Mouse (Mus musculus) forebrain, embryonic 16.5 days (tissue): Measurements from ENCODE around the gene Cog1. TPM values are rescaled to one million over a fixed set of nuclear protein-coding genes. Genes with fewer than 3 reads are reported as not detected.

Source experiments
- ATAC-seq: fragments of 200-750 bp; cut with Nextera tagmentation; 2 replicates; pipeline ENCODE4 v1.8.0; 2017; ENCODE audit warnings: mild to moderate bottlenecking, moderate library complexity
- H3K27ac ChIP-seq: fragments of 300-500 bp; sonication (generic); 2 replicates; pipeline ENCODE4 v1.5.1; 2014; ENCODE audit warnings: low read length, control low read depth
- H3K27me3 ChIP-seq: fragments of 300-500 bp; sonication (generic); replicated peaks from 2 replicates; pipeline ENCODE4 v1.6.1; 2014; ENCODE audit warnings: low read length; ENCODE audit not compliant: control insufficient read depth, insufficient read depth
- H3K36me3 ChIP-seq: fragments of 300-500 bp; sonication (generic); 2 replicates; pipeline ENCODE4 v1.6.1; 2014; ENCODE audit not compliant: control insufficient read depth, insufficient read depth
- H3K4me1 ChIP-seq: fragments of 300-500 bp; sonication (generic); replicated peaks from 2 replicates; pipeline ENCODE4 v1.6.1; 2014; ENCODE audit warnings: low read length; ENCODE audit not compliant: control insufficient read depth, insufficient read depth
- H3K4me2 ChIP-seq: fragments of 300-500 bp; sonication (generic); 2 replicates; pipeline ENCODE4 v1.6.1; 2014; ENCODE audit warnings: mild to moderate bottlenecking, low read length, control low read depth
- H3K4me3 ChIP-seq: fragments of 300-500 bp; sonication (generic); replicated peaks from 2 replicates; pipeline ENCODE4 v1.5.1; 2014; ENCODE audit warnings: mild to moderate bottlenecking, low read length, control low read depth
- H3K9ac ChIP-seq: fragments of 300-500 bp; sonication (generic); replicated peaks from 2 replicates; pipeline ENCODE4 v1.6.1; 2014; ENCODE audit warnings: low read depth, low read length, control low read depth
- H3K9me3 ChIP-seq: fragments of 300-500 bp; sonication (generic); 2 replicates; pipeline ENCODE4 v1.6.1; 2016; ENCODE audit warnings: low read length; ENCODE audit not compliant: control insufficient read depth
- WGBS: fragments of 180-500 bp; shearing (Covaris S2); extraction: QIAGEN DNeasy Blood & Tissue Kit; methylation state at CpG from one replicate; pipeline ENCODE4 v1.1.7; 2014; 5-methylcytosine and 5-hydroxymethylcytosine counted together
- polyA plus RNA-seq: library from polyadenylated mRNA; unstranded; fragments of >200 nt; fragmentation: Nextera tagmentation; extraction: Ambion mirVana; gene quantifications from 2 replicates; pipeline ENCODE4 v1.2.1, GENCODE M21; 2015

The Cog1 gene
- polyA plus RNA-seq, 1 experiment from 2014 or later, result 36.3 TPM

- Histone ChIP-seq H3K4me3 (peak within 1 kb of the TSS; percentile 82), H3K36me3 (peaks cover 23% of the 10 kb centered on the region), H3K27me3 (no peaks in the 10 kb centered on the region), H3K4me1 (peaks cover 24% of the 10 kb centered on the region), H3K4me2 (peak within 1 kb of the TSS; percentile 67), H3K9me3 (no peaks in the 10 kb centered on the region), H3K9ac (peak within 1 kb of the TSS; percentile 95), H3K27ac (peak within 1 kb of the TSS; percentile 88)
- under 1% methylated on average over 53 of the region's 91 CpGs for WGBS
- ATAC-seq, result peak; percentile 81
Observed at GRCm38 (mm10) chr11:113649353-113650210, 613 bp downstream of the Cog1 start, which contains the start of gene Slc39a11. Gene Slc39a11 (minus strand): TSS chr11:113650079.

DNA sequence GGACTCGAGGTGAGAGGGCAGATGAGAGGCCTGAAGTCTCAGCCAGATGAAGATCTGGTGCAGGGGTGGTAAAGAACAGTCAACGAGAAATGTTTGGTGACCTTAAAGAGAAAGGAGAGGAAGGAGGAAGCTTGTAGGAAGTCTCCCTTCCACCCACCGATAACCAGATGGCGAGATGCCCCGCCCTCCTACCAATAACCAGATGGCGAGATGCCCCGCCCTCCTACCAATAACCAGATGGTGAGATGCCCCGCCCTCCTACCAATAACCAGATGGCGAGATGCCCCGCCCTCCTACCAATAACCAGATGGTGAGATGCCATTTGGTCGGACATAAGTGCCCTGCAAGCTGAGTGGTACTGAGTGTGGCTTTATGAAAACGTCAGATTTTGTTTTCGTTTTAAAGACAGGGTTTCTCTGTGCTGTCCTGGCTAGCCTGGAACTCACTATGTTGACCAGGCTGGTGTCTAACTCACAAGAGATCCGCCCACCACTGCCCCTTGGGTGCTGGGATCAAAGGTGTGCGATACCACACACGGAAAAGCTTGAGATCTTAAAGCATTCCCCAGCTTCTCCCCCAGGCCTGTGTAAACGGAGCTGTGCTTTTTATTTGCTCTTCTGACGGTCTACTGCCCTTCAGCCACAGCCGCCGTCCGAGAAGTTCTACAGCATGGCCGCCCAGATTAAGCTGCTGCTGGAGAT, 2.4 kb downstream of the Cog1 start:
- ATAC-seq, result no peak
- peak overlapping the region; percentile 12; the same call in 1 of the 2 replicates for H3K4me2 ChIP-seq
- peak overlapping the region; percentile 49; the same call in 1 of the 2 replicates for H3K27ac ChIP-seq

DNA sequence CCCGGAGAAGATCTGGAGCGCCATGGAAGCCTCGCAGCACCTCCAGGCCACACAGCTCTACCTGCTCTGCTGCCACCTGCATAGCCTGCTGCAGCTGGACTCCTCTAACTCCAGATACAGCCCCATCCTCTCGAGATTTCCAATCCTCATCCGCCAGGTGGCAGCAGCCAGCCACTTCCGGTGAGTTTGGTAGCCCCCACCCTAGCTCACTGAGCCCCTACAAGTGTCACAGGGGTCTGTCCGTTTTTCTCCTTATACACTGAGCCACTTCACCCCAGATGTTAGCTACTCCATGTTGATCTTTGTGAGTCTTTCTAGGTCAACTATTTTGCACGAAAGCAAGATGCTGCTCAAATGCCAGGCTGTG, 2.9 kb downstream of the Cog1 start:
- Histone ChIP-seq H3K9ac (no peak overlapping the region), H3K27me3 (no peaks in the 10 kb centered on the region), H3K4me2 (no peak overlapping the region), H3K4me3 (no peak overlapping the region), H3K27ac (no peak overlapping the region), H3K9me3 (no peaks in the 10 kb centered on the region), H3K4me1 (peaks cover 31% of the 10 kb centered on the region), H3K36me3 (peaks cover 28% of the 10 kb centered on the region)
- 40% methylated on average over 8 of the region's 8 CpGs for WGBS
- no peak for ATAC-seq

More for the DNA sequence above, 2.4 kb downstream of the Cog1 start:
- Histone ChIP-seq H3K27me3 (no peaks in the 10 kb centered on the region), H3K36me3 (peaks cover 26% of the 10 kb centered on the region), H3K9me3 (no peaks in the 10 kb centered on the region), H3K4me3 (no peak overlapping the region), H3K4me1 (peaks cover 29% of the 10 kb centered on the region), H3K9ac (no peak overlapping the region)
- 76% methylated on average over 22 of the region's 22 CpGs for WGBS

DNA sequence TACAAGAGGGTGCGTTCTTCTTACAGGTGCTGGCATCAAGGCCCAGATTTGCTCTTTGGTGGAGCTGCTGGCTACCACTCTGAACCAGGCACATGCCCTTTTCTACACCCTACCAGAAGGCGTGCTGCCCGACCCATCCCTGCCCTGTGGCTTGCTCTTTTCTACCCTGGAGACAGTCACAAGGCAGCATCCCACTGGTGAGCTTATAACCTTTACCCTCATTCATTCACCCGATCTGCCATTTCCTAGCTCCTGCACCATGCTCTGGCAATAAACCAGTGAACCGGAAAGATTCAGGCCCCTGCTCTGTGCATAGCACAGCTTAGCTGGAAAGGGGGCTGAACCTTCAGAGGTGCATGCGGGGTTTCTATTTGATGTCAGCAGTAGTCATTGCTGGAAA, 3.5 kb downstream of the Cog1 start:
- 93% methylated on average over 6 of the region's 6 CpGs for WGBS
- Histone ChIP-seq H3K4me2 (no peak overlapping the region), H3K36me3 (peaks cover 33% of the 10 kb centered on the region), H3K27me3 (no peaks in the 10 kb centered on the region), H3K4me1 (peaks cover 31% of the 10 kb centered on the region), H3K4me3 (no peak overlapping the region), H3K9me3 (no peaks in the 10 kb centered on the region), H3K9ac (no peak overlapping the region), H3K27ac (no peak overlapping the region)
- no peak for ATAC-seq

DNA sequence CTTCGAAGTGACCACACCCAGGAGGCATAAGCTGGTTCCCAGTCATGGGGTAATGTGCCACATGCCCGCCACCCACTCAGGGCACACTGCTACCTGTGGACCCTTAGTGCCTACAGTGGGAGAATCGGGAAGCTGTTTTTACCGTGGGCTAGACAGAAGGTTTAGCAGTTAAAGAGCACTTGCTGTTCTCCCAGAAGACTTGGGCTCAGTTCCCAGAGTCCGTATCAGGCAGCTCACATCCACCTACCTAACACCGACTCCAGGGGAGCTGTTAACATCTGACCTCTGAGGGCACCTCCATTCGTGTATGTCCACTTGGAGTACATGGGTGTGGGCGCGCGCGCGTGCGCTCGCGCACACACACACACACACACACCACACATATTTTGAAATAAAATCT, 5.1 kb downstream of the Cog1 start:
- Histone ChIP-seq H3K27me3 (no peaks in the 10 kb centered on the region), H3K36me3 (peaks cover 37% of the 10 kb centered on the region), H3K9ac (no peak overlapping the region), H3K4me3 (no peak overlapping the region), H3K4me1 (peaks cover 19% of the 10 kb centered on the region), H3K27ac (0 out of 2 replicates have a peak overlapping the region, but pooled peaks have one; percentile 2), H3K9me3 (no peaks in the 10 kb centered on the region), H3K4me2 (no peak overlapping the region)
- no peak for ATAC-seq
- 93% methylated on average over 15 of the region's 15 CpGs for WGBS

DNA sequence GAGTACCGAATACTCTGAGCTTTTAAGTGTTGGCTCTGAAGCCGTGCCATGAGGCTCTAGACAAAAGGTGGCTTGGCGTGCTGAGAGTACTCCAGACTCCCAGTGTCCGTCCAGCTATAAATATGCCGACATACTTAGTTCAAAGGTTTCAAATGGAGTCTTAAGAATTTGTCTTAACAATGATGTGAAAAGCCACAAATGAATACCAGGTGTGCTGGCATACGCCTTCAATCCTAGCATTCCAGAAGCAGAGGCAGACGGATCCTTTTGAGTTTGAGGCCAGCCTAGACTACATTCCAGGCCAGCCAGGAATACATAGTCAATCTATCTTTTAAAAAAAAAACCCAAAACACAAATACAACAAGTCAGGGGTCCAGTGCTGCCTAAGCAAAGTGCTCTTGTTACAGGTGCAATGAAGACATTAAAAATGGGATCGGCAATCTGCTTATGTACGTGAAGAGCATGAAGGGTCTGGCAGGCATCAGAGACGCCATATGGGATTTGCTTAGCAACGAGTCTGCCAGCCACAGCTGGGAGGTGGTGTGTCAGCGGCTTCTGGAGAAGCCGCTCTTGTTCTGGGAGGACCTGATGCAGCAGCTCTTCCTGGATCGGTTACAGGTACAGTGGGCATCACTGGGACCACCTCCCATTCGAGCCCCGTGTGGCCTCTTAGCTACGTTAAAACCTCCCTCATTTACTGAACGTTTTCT, 5.7 kb downstream of the Cog1 start:
- Histone ChIP-seq H3K4me2 (no peak overlapping the region), H3K9me3 (no peaks in the 10 kb centered on the region), H3K4me1 (peaks cover 19% of the 10 kb centered on the region), H3K27ac (peak overlapping the region; percentile 56), H3K4me3 (no peak overlapping the region), H3K36me3 (peaks cover 41% of the 10 kb centered on the region), H3K27me3 (no peaks in the 10 kb centered on the region), H3K9ac (no peak overlapping the region)
- 64% methylated on average over 18 of the region's 18 CpGs for WGBS
- no peak for ATAC-seq

- peaks cover 49% of the 10 kb centered on the region for H3K36me3 ChIP-seq
- H3K9ac ChIP-seq, result no peak overlapping the region
- H3K4me3 ChIP-seq, result no peak overlapping the region
- H3K27ac ChIP-seq, result no peak overlapping the region
- no peak overlapping the region for H3K4me2 ChIP-seq
- no peak for ATAC-seq
- peaks cover 9% of the 10 kb centered on the region for H3K4me1 ChIP-seq
- WGBS, result 79% methylated on average over 8 of the region's 8 CpGs
- no peaks in the 10 kb centered on the region for H3K27me3 ChIP-seq
- no peaks in the 10 kb centered on the region for H3K9me3 ChIP-seq
Observed at GRCm38 (mm10) chr11:113656511-113656932, 7.6 kb downstream of the Cog1 start.

GRCm38 (mm10) chr11:113657221-113657620, 8.3 kb downstream of the Cog1 start:
- Histone ChIP-seq H3K27ac (no peak overlapping the region), H3K9ac (no peak overlapping the region), H3K9me3 (no peaks in the 10 kb centered on the region), H3K4me2 (no peak overlapping the region), H3K4me3 (no peak overlapping the region), H3K27me3 (no peaks in the 10 kb centered on the region), H3K36me3 (peaks cover 48% of the 10 kb centered on the region), H3K4me1 (peaks cover 9% of the 10 kb centered on the region)
- 86% methylated on average over 4 of the region's 4 CpGs for WGBS
- ATAC-seq, result no peak

- Histone ChIP-seq H3K27me3 (no peaks in the 10 kb centered on the region), H3K4me2 (no peak overlapping the region), H3K4me3 (no peak overlapping the region), H3K4me1 (peaks cover 9% of the 10 kb centered on the region), H3K9ac (no peak overlapping the region), H3K27ac (no peak overlapping the region), H3K9me3 (no peaks in the 10 kb centered on the region), H3K36me3 (peaks cover 39% of the 10 kb centered on the region)
- no peak for ATAC-seq
- 91% methylated on average over 8 of the region's 8 CpGs for WGBS
Observed at GRCm38 (mm10) chr11:113658319-113658718, 9.3 kb downstream of the Cog1 start.
